Comparison of ENCODE assay signal across 27 mouse cellular contexts in the genomic region with DNA sequence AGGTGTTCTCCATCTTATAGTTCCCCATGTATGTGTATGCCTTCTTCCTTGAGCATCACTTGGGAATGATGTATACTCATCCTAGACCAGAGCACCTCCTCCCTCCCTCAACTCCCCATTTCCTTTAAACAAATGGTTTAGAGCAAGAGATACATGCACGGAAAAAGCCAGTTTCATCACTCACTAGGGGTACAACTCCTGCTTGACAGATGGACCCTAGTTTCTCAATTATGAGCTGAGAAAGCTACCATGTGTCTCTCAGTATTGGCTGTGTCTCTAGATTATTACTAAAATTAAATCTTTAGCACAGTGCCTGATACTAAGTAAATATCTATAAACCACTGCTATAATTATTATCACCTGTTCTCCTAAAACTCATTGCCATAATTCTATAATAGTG.
A peak's percentile ranks its signal among the peaks of the same experiment; 100 is the strongest.
DNase-seq lines count a peak whose midpoint lies in the region; ATAC-seq and TF ChIP-seq lines count a peak whose summit lies in the region.
"Had no signal": no experiment of that assay in that cellular context is flagged by ENCODE, and none has a peak within 500 bp of the region (broad histone marks: within the 10 kb centered on the region; RNA-seq: fewer than 3 reads in every experiment).

No protein-coding gene starts in this region.

- no peak overlapping the region for H3K4me2 ChIP-seq in forebrain, postnatal 0 days (ENCODE audit: low read depth)
- no peak overlapping the region for H3K4me2 ChIP-seq in liver, postnatal 0 days (ENCODE audit: low read depth, low read length)
- H3K4me2 ChIP-seq: embryonic facial prominence, embryonic 12.5 days; forebrain, embryonic 12.5 days; forebrain, embryonic 15.5 days had no signal

- no peak for TF ChIP-seq EP300 in liver, postnatal 0 days (IDR thresholded peaks at IDR 0.05; ENCODE audit: low read depth)

- no peak for DNase-seq in forebrain, postnatal 0 days
- DNase-seq in forebrain, embryonic 10.5 days (ENCODE audit: extremely low spot score, low spot score) = no peak
- peak; percentile 29 for DNase-seq in brain, adult 2 months (ENCODE audit: low read depth, low spot score)
- DNase-seq in layer of hippocampus, adult 2 months (ENCODE audit: low spot score in 2 of 2) = peak; percentile 35 to 65
- peak; percentile 38 for DNase-seq in layer of hippocampus, adult 9-10 months (ENCODE audit: low spot score)
- DNase-seq in embryo, embryonic 10.5 days (ENCODE audit: low spot score) = no peak
- DNase-seq in liver, postnatal 0 days = no peak
- DNase-seq: adrenal gland, adult 8-10 months; adrenal gland, postnatal 14 days; adrenal gland, postnatal 36 days; B cell, adult 2 months; cerebellum, adult 11 months; cerebellum, adult 18-20 months; cerebellum, adult 8-10 months; cerebellum, adult 9-11 months; cerebellum, postnatal 14 days; cerebellum, postnatal 36 days had no signal

- H3K27me3 ChIP-seq in forebrain, postnatal 0 days (ENCODE audit: insufficient read depth, low read length) = no peaks in the 10 kb centered on the region
- no peaks in the 10 kb centered on the region for H3K27me3 ChIP-seq in forebrain, embryonic 10.5 days (ENCODE audit: poor library complexity, severe bottlenecking)
- H3K27me3 ChIP-seq in liver, postnatal 0 days (ENCODE audit: insufficient read depth, low read length) = no peaks in the 10 kb centered on the region
- H3K27me3 ChIP-seq: CH12.LX; embryonic facial prominence, embryonic 12.5 days; forebrain, embryonic 12.5 days; forebrain, embryonic 15.5 days had no signal

- no peak overlapping the region for H3K27ac ChIP-seq in forebrain, postnatal 0 days (ENCODE audit: low read depth, low read length)
- H3K27ac ChIP-seq in forebrain, embryonic 10.5 days = no peak overlapping the region
- H3K27ac ChIP-seq in layer of hippocampus, adult 2 months = peak overlapping the region; percentile 83
- no peak overlapping the region for H3K27ac ChIP-seq in liver, postnatal 0 days (ENCODE audit: low read depth)
- H3K27ac ChIP-seq: embryonic facial prominence, embryonic 10.5 days; embryonic facial prominence, embryonic 12.5 days; forebrain, embryonic 12.5 days; forebrain, embryonic 15.5 days had no signal

- H3K36me3 ChIP-seq in forebrain, postnatal 0 days (ENCODE audit: insufficient read depth) = no peaks in the 10 kb centered on the region
- no peaks in the 10 kb centered on the region for H3K36me3 ChIP-seq in forebrain, embryonic 10.5 days (replicated peaks)
- H3K36me3 ChIP-seq in liver, postnatal 0 days (replicated peaks; ENCODE audit: insufficient read depth, low read length) = no peaks in the 10 kb centered on the region
- H3K36me3 ChIP-seq: embryonic facial prominence, embryonic 10.5 days; embryonic facial prominence, embryonic 12.5 days; forebrain, embryonic 12.5 days; forebrain, embryonic 15.5 days; G1E had no signal

- no peak overlapping the region for H3K4me3 ChIP-seq in forebrain, postnatal 0 days (ENCODE audit: low read depth, low read length)
- H3K4me3 ChIP-seq in forebrain, embryonic 10.5 days = no peak overlapping the region
- H3K4me3 ChIP-seq in layer of hippocampus, adult 2 months = no peak overlapping the region
- H3K4me3 ChIP-seq in liver, postnatal 0 days (ENCODE audit: low read depth, low read length) = no peak overlapping the region
- H3K4me3 ChIP-seq: embryonic facial prominence, embryonic 10.5 days; embryonic facial prominence, embryonic 12.5 days; forebrain, embryonic 12.5 days; forebrain, embryonic 15.5 days had no signal

- no peaks in the 10 kb centered on the region for H3K9me3 ChIP-seq in forebrain, postnatal 0 days (ENCODE audit: low read length)
- H3K9me3 ChIP-seq in forebrain, embryonic 10.5 days = no peaks in the 10 kb centered on the region
- H3K9me3 ChIP-seq in liver, postnatal 0 days (ENCODE audit: low read length) = no peaks in the 10 kb centered on the region
- H3K9me3 ChIP-seq: embryonic facial prominence, embryonic 10.5 days; embryonic facial prominence, embryonic 12.5 days; forebrain, embryonic 12.5 days; forebrain, embryonic 15.5 days; G1E had no signal

- no peaks in the 10 kb centered on the region for H3K4me1 ChIP-seq in forebrain, postnatal 0 days (ENCODE audit: insufficient read depth)
- H3K4me1 ChIP-seq in forebrain, embryonic 10.5 days = no peaks in the 10 kb centered on the region
- H3K4me1 ChIP-seq in liver, postnatal 0 days (ENCODE audit: insufficient read depth) = no peaks in the 10 kb centered on the region
- H3K4me1 ChIP-seq: embryonic facial prominence, embryonic 10.5 days; embryonic facial prominence, embryonic 12.5 days; forebrain, embryonic 12.5 days; forebrain, embryonic 15.5 days had no signal

- H3K9ac ChIP-seq in forebrain, postnatal 0 days = no peak overlapping the region
- H3K9ac ChIP-seq in liver, postnatal 0 days (replicated peaks) = no peak overlapping the region
- H3K9ac ChIP-seq: embryonic facial prominence, embryonic 12.5 days; forebrain, embryonic 12.5 days; forebrain, embryonic 15.5 days had no signal

- TF ChIP-seq CTCF in forebrain, postnatal 0 days (IDR thresholded peaks at IDR 0.05; ENCODE audit: low read depth) = no peak
- no peak for TF ChIP-seq CTCF in layer of hippocampus, adult 2 months (conservative IDR thresholded peaks at IDR 0.05)
- no peak for TF ChIP-seq CTCF in liver, postnatal 0 days (IDR thresholded peaks at IDR 0.05; ENCODE audit: low read depth)

- ATAC-seq in forebrain, postnatal 0 days = peak; percentile 29; the same call in 1 of the 2 replicates
- no peak for ATAC-seq in liver, postnatal 0 days
- ATAC-seq in monocyte, adult 5-6 weeks (replicated peaks; ENCODE audit: insufficient number of reproducible peaks, low FRiP score, low TSS enrichment, poor library complexity, severe bottlenecking) = no peak
- ATAC-seq: activated CD4-positive, CD25-positive, alpha-beta regulatory T cell, adult 4 months; CD4-positive, CD25-positive, alpha-beta regulatory T cell, adult 4 months; forebrain, embryonic 15.5 days; Patski had no signal

- WGBS in forebrain, postnatal 0 days = 47% methylated on average over 1 of the region's 1 CpGs
- WGBS in forebrain, embryonic 10.5 days = 82% methylated on average over 1 of the region's 1 CpGs
- 48% methylated on average over 1 of the region's 1 CpGs for WGBS in liver, postnatal 0 days (ENCODE audit: insufficient replicate concordance)

Comparison
In these comparisons a context has a peak if more than half of its experiments do, and no peak if none do; other contexts are left out.
1. DNase-seq: peak in brain, adult 2 months (single experiment), layer of hippocampus, adult 2 months (2 of 2) and layer of hippocampus, adult 9-10 months (single experiment); none in forebrain, postnatal 0 days (single experiment), forebrain, embryonic 10.5 days (single experiment), embryo, embryonic 10.5 days (single experiment) and liver, postnatal 0 days (single experiment).